Mouse (Mus musculus): Measurements from ENCODE around the gene Maea.

- TF ChIP-seq CTCF (IDR thresholded peaks at IDR 0.05; ENCODE audit: low read depth) (no peak), EP300 (optimal IDR thresholded peaks at IDR 0.05) (no peak)
Observed at GRCm38 (mm10) chr5:33347620-33348019, 12.3 kb downstream of the Maea start.

Data from stomach, postnatal 0 days (tissue).